Mouse (Mus musculus) intestine, postnatal 0 days (tissue): ENCODE results near the gene Cited2. TPM values are rescaled to one million over a fixed set of nuclear protein-coding genes. Genes with fewer than 3 reads are reported as not detected.

Experiments
- ATAC-seq: fragments of 200-750 bp; cut with Nextera tagmentation; 2 replicates; pipeline ENCODE4 v1.8.0; 2017; ENCODE audit warnings: mild to moderate bottlenecking, moderate TSS enrichment, moderate library complexity
- H3K27ac ChIP-seq: fragments of 300-500 bp; sonication (generic); 2 replicates; pipeline ENCODE4 v1.5.1; 2014; ENCODE audit warnings: mild to moderate bottlenecking, low read depth, low read length, moderate library complexity
- H3K27me3 ChIP-seq: fragments of 300-500 bp; sonication (generic); replicated peaks from 2 replicates; pipeline ENCODE4 v1.6.1; 2014; ENCODE audit warnings: low read length, mixed read lengths; ENCODE audit not compliant: control insufficient read depth, insufficient read depth
- H3K36me3 ChIP-seq: fragments of 300-500 bp; sonication (generic); 2 replicates; pipeline ENCODE4 v1.6.1; 2014; ENCODE audit warnings: mild to moderate bottlenecking, moderate library complexity; ENCODE audit not compliant: control insufficient read depth, insufficient read depth
- H3K4me1 ChIP-seq: fragments of 300-500 bp; sonication (generic); replicated peaks from 2 replicates; pipeline ENCODE4 v1.6.1; 2014; ENCODE audit warnings: antibody characterized with exemption, low read length, mixed read lengths; ENCODE audit not compliant: control insufficient read depth, insufficient read depth
- H3K4me2 ChIP-seq: fragments of 300-500 bp; sonication (generic); replicated peaks from 2 replicates; pipeline ENCODE4 v1.6.1; 2014; ENCODE audit warnings: low read depth, mild to moderate bottlenecking, moderate library complexity
- H3K4me3 ChIP-seq: fragments of 300-500 bp; sonication (generic); 2 replicates; pipeline ENCODE4 v1.5.1; 2014; ENCODE audit warnings: low read depth, low read length
- H3K9ac ChIP-seq: fragments of 300-500 bp; sonication (generic); 2 replicates; pipeline ENCODE4 v1.6.1; 2014; ENCODE audit warnings: mild to moderate bottlenecking, low read depth, low read length
- H3K9me3 ChIP-seq: fragments of 300-500 bp; sonication (generic); 2 replicates; pipeline ENCODE4 v1.6.1; 2016; ENCODE audit warnings: mixed run types; ENCODE audit not compliant: control insufficient read depth
- CTCF ChIP-seq: sonication (generic); IDR thresholded peaks from 2 replicates; pipeline ENCODE4 v1.5.1; 2016; ENCODE audit warnings: low read depth, mild to moderate bottlenecking, control low read depth, antibody characterized with exemption, moderate library complexity
- WGBS: fragments of 180-500 bp; shearing (Covaris S2); extraction: QIAGEN DNeasy Blood & Tissue Kit; methylation state at CpG from one replicate; pipeline ENCODE4 v1.1.7; 2014; 5-methylcytosine and 5-hydroxymethylcytosine counted together
- polyA plus RNA-seq: library from polyadenylated mRNA; unstranded; fragments of >200 nt; fragmentation: Nextera tagmentation; extraction: Ambion mirVana; gene quantifications from 2 replicates; pipeline ENCODE4 v1.2.1, GENCODE M21; 2015

Cited2 gene
- polyA plus RNA-seq, 1 experiment from 2014 or later, result 47.0 TPM

DNA sequence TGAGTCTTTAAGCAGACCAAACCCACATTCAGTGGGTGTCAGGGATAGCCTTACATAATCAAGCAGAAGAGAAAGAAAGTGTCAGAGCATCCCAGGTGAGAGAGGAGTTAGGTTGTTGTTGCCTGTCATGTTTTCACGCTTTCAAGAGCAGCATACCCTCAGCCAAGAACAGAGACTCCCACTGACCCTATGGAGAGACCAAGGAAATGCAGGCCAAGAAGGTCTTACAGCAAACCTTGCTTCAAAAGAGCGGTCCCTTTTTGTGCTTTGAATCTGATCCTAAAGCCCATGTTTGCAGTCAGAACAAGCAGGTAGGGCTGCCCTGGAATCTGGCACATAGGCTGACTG, 3.3 kb downstream of the Cited2 start:
- Histone ChIP-seq H3K27ac (peak overlapping the region; percentile 69; the same call in 1 of the 2 replicates), H3K4me2 (peak overlapping the region; percentile 81), H3K36me3 (peaks cover 3% of the 10 kb centered on the region; the same call in 1 of the 2 replicates), H3K9ac (0 out of 2 replicates have a peak overlapping the region, but pooled peaks have one; percentile 22), H3K4me3 (peak overlapping the region; percentile 100), H3K27me3 (no peaks in the 10 kb centered on the region), H3K4me1 (0 out of 2 replicates have a peak, but pooled peaks cover 3% of the 10 kb centered on the region), H3K9me3 (no peaks in the 10 kb centered on the region)
- TF ChIP-seq CTCF, result no peak
- ATAC-seq, result no peak
- WGBS, result 53% methylated on average over 2 of the region's 2 CpGs

GRCm38 (mm10) chr10:17727161-17727925, 4.3 kb downstream of the Cited2 start:
- Histone ChIP-seq H3K4me3 (peak overlapping the region; percentile 13; the same call in 1 of the 2 replicates), H3K9me3 (no peaks in the 10 kb centered on the region), H3K36me3 (peaks cover 3% of the 10 kb centered on the region; the same call in 1 of the 2 replicates), H3K4me1 (0 out of 2 replicates have a peak, but pooled peaks cover 3% of the 10 kb centered on the region), H3K27me3 (no peaks in the 10 kb centered on the region), H3K9ac (no peak overlapping the region), H3K4me2 (peak overlapping the region; percentile 81), H3K27ac (peak overlapping the region; percentile 69)
- peak; percentile 50 for ATAC-seq
- 11% methylated on average over 15 of the region's 15 CpGs for WGBS
- TF ChIP-seq CTCF, result no peak

DNA sequence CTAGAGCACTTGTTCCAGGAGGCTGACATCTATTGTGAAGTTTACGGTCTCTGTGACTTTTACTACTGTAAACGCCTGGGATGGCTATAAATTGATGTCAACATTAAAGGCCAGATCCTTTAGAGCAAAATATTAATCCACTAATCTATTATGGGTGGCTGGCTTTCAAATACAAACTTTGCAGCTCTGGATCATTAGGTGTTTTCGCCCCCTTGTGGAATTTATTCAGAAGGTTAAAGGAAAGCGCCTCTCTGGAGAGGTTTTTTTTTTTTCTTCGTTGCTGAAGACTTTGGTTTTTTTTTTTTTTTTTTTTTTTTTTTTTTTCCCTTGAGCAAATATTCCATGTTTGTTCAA, 4.9 kb downstream of the Cited2 start:
- H3K9me3 ChIP-seq, result no peaks in the 10 kb centered on the region
- H3K27ac ChIP-seq, result peak overlapping the region; percentile 69
- WGBS, result 2% methylated on average over 5 of the region's 5 CpGs
- peak; percentile 12 for ATAC-seq
- no peaks in the 10 kb centered on the region for H3K27me3 ChIP-seq
- H3K36me3 ChIP-seq, result peaks cover 3% of the 10 kb centered on the region; the same call in 1 of the 2 replicates
- no peak overlapping the region for H3K9ac ChIP-seq
- H3K4me2 ChIP-seq, result peak overlapping the region; percentile 81
- peak overlapping the region; percentile 13; the same call in 1 of the 2 replicates for H3K4me3 ChIP-seq
- peak; percentile 70 for TF ChIP-seq CTCF
- 0 out of 2 replicates have a peak, but pooled peaks cover 3% of the 10 kb centered on the region for H3K4me1 ChIP-seq

- Histone ChIP-seq H3K4me1 (0 out of 2 replicates have a peak, but pooled peaks cover 3% of the 10 kb centered on the region), H3K27ac (no peak overlapping the region), H3K4me3 (no peak overlapping the region), H3K4me2 (no peak overlapping the region), H3K9me3 (no peaks in the 10 kb centered on the region), H3K36me3 (peaks cover 3% of the 10 kb centered on the region; the same call in 1 of the 2 replicates), H3K9ac (no peak overlapping the region), H3K27me3 (no peaks in the 10 kb centered on the region)
- 41% methylated on average over 4 of the region's 4 CpGs for WGBS
- ATAC-seq, result no peak
- no peak for TF ChIP-seq CTCF
Observed at GRCm38 (mm10) chr10:17728711-17729110, 5.7 kb downstream of the Cited2 start.

- Histone ChIP-seq H3K9me3 (no peaks in the 10 kb centered on the region), H3K27me3 (no peaks in the 10 kb centered on the region), H3K27ac (no peak overlapping the region), H3K36me3 (peaks cover 3% of the 10 kb centered on the region; the same call in 1 of the 2 replicates), H3K4me3 (no peak overlapping the region), H3K9ac (no peak overlapping the region), H3K4me2 (no peak overlapping the region), H3K4me1 (0 out of 2 replicates have a peak, but pooled peaks cover 3% of the 10 kb centered on the region)
- 76% methylated on average over 6 of the region's 6 CpGs for WGBS
- ATAC-seq, result no peak
- no peak for TF ChIP-seq CTCF
Observed at GRCm38 (mm10) chr10:17729476-17729875, 6.5 kb downstream of the Cited2 start.

GRCm38 (mm10) chr10:17733057-17733456, 10.0 kb downstream of the Cited2 start:
- H3K9ac ChIP-seq, result no peak overlapping the region
- no peak for ATAC-seq
- no peaks in the 10 kb centered on the region for H3K36me3 ChIP-seq
- H3K27ac ChIP-seq, result no peak overlapping the region
- H3K4me2 ChIP-seq, result no peak overlapping the region
- H3K4me3 ChIP-seq, result no peak overlapping the region
- no peaks in the 10 kb centered on the region for H3K27me3 ChIP-seq
- WGBS, result 23% methylated on average over 4 of the region's 4 CpGs
- TF ChIP-seq CTCF, result peak; percentile 94
- no peaks in the 10 kb centered on the region for H3K9me3 ChIP-seq
- H3K4me1 ChIP-seq, result 0 out of 2 replicates have a peak, but pooled peaks cover 3% of the 10 kb centered on the region
